Mouse (Mus musculus) limb, embryonic 12.5 days (tissue): ENCODE measurements around the gene Arhgef1. TPM values are rescaled to one million over a fixed set of nuclear protein-coding genes. Genes with fewer than 3 reads are reported as not detected.

ENCODE experiments used
- ATAC-seq: fragments of 200-750 bp; cut with Nextera tagmentation; 2 replicates; pipeline ENCODE4 v1.8.0; 2017; ENCODE audit warnings: low read depth, moderate TSS enrichment; ENCODE audit not compliant: insufficient number of reproducible peaks, insufficient read depth, low FRiP score, low TSS enrichment
- H3K27ac ChIP-seq: fragments of 300-500 bp; sonication (generic); 2 replicates; pipeline ENCODE4 v1.5.1; 2016; ENCODE audit warnings: mild to moderate bottlenecking, moderate library complexity
- H3K27me3 ChIP-seq: fragments of 300-500 bp; sonication (generic); 2 replicates; pipeline ENCODE4 v1.6.1; 2016; ENCODE audit warnings: mild to moderate bottlenecking, moderate library complexity
- H3K36me3 ChIP-seq: fragments of 300-500 bp; sonication (generic); 2 replicates; pipeline ENCODE4 v1.6.1; 2016; ENCODE audit warnings: mild to moderate bottlenecking, moderate library complexity
- H3K4me1 ChIP-seq: fragments of 300-500 bp; sonication (generic); replicated peaks from 2 replicates; pipeline ENCODE4 v1.6.1; 2016
- H3K4me2 ChIP-seq: fragments of 300-500 bp; sonication (generic); 2 replicates; pipeline ENCODE4 v1.6.1; 2016; ENCODE audit warnings: mild to moderate bottlenecking, moderate library complexity
- H3K4me3 ChIP-seq: fragments of 300-500 bp; sonication (generic); replicated peaks from 2 replicates; pipeline ENCODE4 v1.5.1; 2016; ENCODE audit warnings: mild to moderate bottlenecking
- H3K9ac ChIP-seq: fragments of 300-500 bp; sonication (generic); replicated peaks from 2 replicates; pipeline ENCODE4 v1.6.1; 2016; ENCODE audit warnings: mild to moderate bottlenecking, moderate library complexity
- H3K9me3 ChIP-seq: fragments of 300-500 bp; sonication (generic); 2 replicates; pipeline ENCODE4 v1.6.1; 2016; ENCODE audit warnings: mild to moderate bottlenecking, moderate library complexity
- WGBS: fragments of 180-500 bp; shearing (Covaris S2); methylation state at CpG from one replicate; pipeline ENCODE4 v1.1.7; 2016; 5-methylcytosine and 5-hydroxymethylcytosine counted together
- polyA plus RNA-seq: library from polyadenylated mRNA; unstranded; fragments of >200 nt; fragmentation: Nextera tagmentation; extraction: Ambion mirVana; gene quantifications from 2 replicates; pipeline ENCODE4 v1.2.1, GENCODE M21; 2016

The Arhgef1 gene
- polyA plus RNA-seq, 1 experiment from 2014 or later: 126 TPM

GRCm38 (mm10) chr7:24948774-24949173 lies 46.1 kb downstream of the Arhgef1 start:
- ATAC-seq: no peak
- Histone ChIP-seq H3K4me1 (peaks cover 9% of the 10 kb centered on the region), H3K4me2 (no peak overlapping the region), H3K4me3 (no peak overlapping the region), H3K27ac (no peak overlapping the region), H3K9me3 (no peaks in the 10 kb centered on the region), H3K36me3 (no peaks in the 10 kb centered on the region), H3K9ac (no peak overlapping the region), H3K27me3 (peaks cover 100% of the 10 kb centered on the region)
- 2% methylated on average over 29 of the region's 29 CpGs for WGBS

- WGBS: 0% methylated on average over 8 of the region's 8 CpGs
- no peak; the same call in 1 of the 2 replicates for ATAC-seq
- peaks cover 100% of the 10 kb centered on the region for H3K27me3 ChIP-seq
- peaks cover 12% of the 10 kb centered on the region for H3K4me1 ChIP-seq
- H3K27ac ChIP-seq: no peak overlapping the region
- H3K4me2 ChIP-seq: no peak overlapping the region
- no peaks in the 10 kb centered on the region for H3K36me3 ChIP-seq
- no peak overlapping the region for H3K4me3 ChIP-seq
- H3K9me3 ChIP-seq: no peaks in the 10 kb centered on the region
- no peak overlapping the region for H3K9ac ChIP-seq
Observed at GRCm38 (mm10) chr7:24949958-24950623, 47.4 kb downstream of the Arhgef1 start.

GRCm38 (mm10) chr7:24953966-24954365 lies 51.3 kb downstream of the Arhgef1 start:
- Histone ChIP-seq H3K9ac (peak overlapping the region; percentile 55), H3K9me3 (0 out of 2 replicates have a peak, but pooled peaks cover 4% of the 10 kb centered on the region)
- no peak for ATAC-seq

GRCm38 (mm10) chr7:24954450-24954849 lies 51.7 kb downstream of the Arhgef1 start:
- peak overlapping the region; percentile 74 for H3K4me2 ChIP-seq
- H3K27ac ChIP-seq: no peak overlapping the region
- peak overlapping the region; percentile 45 for H3K4me3 ChIP-seq
- no peak for ATAC-seq
- 0 out of 2 replicates have a peak, but pooled peaks cover 4% of the 10 kb centered on the region for H3K9me3 ChIP-seq
- peaks cover 80% of the 10 kb centered on the region for H3K27me3 ChIP-seq
- H3K36me3 ChIP-seq: no peaks in the 10 kb centered on the region
- H3K9ac ChIP-seq: peak overlapping the region; percentile 55
- 2% methylated on average over 30 of the region's 30 CpGs for WGBS
- peaks cover 15% of the 10 kb centered on the region for H3K4me1 ChIP-seq

More at GRCm38 (mm10) chr7:24953966-24954365, 51.3 kb downstream of the Arhgef1 start:
- peaks cover 85% of the 10 kb centered on the region for H3K27me3 ChIP-seq
- H3K27ac ChIP-seq: no peak overlapping the region
- H3K4me1 ChIP-seq: peaks cover 15% of the 10 kb centered on the region
- H3K4me3 ChIP-seq: peak overlapping the region; percentile 45
- WGBS: 2% methylated on average over 22 of the region's 24 CpGs
- H3K36me3 ChIP-seq: no peaks in the 10 kb centered on the region
- H3K4me2 ChIP-seq: peak overlapping the region; percentile 74

GRCm38 (mm10) chr7:24955226-24955625 lies 52.5 kb downstream of the Arhgef1 start:
- H3K36me3 ChIP-seq: no peaks in the 10 kb centered on the region
- WGBS: 2% methylated on average over 32 of the region's 33 CpGs
- peaks cover 73% of the 10 kb centered on the region for H3K27me3 ChIP-seq
- H3K9me3 ChIP-seq: 0 out of 2 replicates have a peak, but pooled peaks cover 4% of the 10 kb centered on the region
- no peak for ATAC-seq
- no peak overlapping the region for H3K27ac ChIP-seq
- H3K4me2 ChIP-seq: peak overlapping the region; percentile 74
- peak overlapping the region; percentile 55 for H3K9ac ChIP-seq
- H3K4me1 ChIP-seq: peaks cover 15% of the 10 kb centered on the region
- peak overlapping the region; percentile 45 for H3K4me3 ChIP-seq

- Histone ChIP-seq H3K4me1 (no peaks in the 10 kb centered on the region), H3K4me3 (no peak overlapping the region), H3K36me3 (no peaks in the 10 kb centered on the region), H3K27ac (no peak overlapping the region), H3K9ac (no peak overlapping the region), H3K9me3 (0 out of 2 replicates have a peak, but pooled peaks cover 2% of the 10 kb centered on the region), H3K27me3 (no peaks in the 10 kb centered on the region), H3K4me2 (no peak overlapping the region)
- WGBS: 79% methylated on average over 2 of the region's 2 CpGs
- ATAC-seq: no peak
Observed at GRCm38 (mm10) chr7:24964288-24964687, 61.6 kb downstream of the Arhgef1 start.

- Histone ChIP-seq H3K4me3 (no peak overlapping the region), H3K9me3 (0 out of 2 replicates have a peak, but pooled peaks cover 2% of the 10 kb centered on the region), H3K9ac (no peak overlapping the region), H3K36me3 (0 out of 2 replicates have a peak, but pooled peaks cover 5% of the 10 kb centered on the region), H3K27ac (no peak overlapping the region), H3K4me2 (no peak overlapping the region), H3K4me1 (no peaks in the 10 kb centered on the region), H3K27me3 (no peaks in the 10 kb centered on the region)
- ATAC-seq: no peak
- 9% methylated on average over 5 of the region's 5 CpGs for WGBS
Observed at GRCm38 (mm10) chr7:24964897-24965535, 62.3 kb downstream of the Arhgef1 start.

GRCm38 (mm10) chr7:24967966-24968365 lies 65.3 kb downstream of the Arhgef1 start:
- H3K9me3 ChIP-seq: no peaks in the 10 kb centered on the region
- no peak for ATAC-seq
- H3K4me3 ChIP-seq: no peak overlapping the region
- no peak overlapping the region for H3K4me2 ChIP-seq
- 0 out of 2 replicates have a peak, but pooled peaks cover 5% of the 10 kb centered on the region for H3K36me3 ChIP-seq
- H3K27ac ChIP-seq: no peak overlapping the region
- WGBS: 86% methylated on average over 8 of the region's 8 CpGs
- H3K27me3 ChIP-seq: no peaks in the 10 kb centered on the region
- no peak overlapping the region for H3K9ac ChIP-seq
- peaks cover 10% of the 10 kb centered on the region for H3K4me1 ChIP-seq

- 74% methylated on average over 6 of the region's 6 CpGs for WGBS
- Histone ChIP-seq H3K4me2 (no peak overlapping the region), H3K4me3 (no peak overlapping the region), H3K9ac (no peak overlapping the region), H3K36me3 (0 out of 2 replicates have a peak, but pooled peaks cover 5% of the 10 kb centered on the region), H3K9me3 (no peaks in the 10 kb centered on the region), H3K27me3 (no peaks in the 10 kb centered on the region), H3K4me1 (peaks cover 10% of the 10 kb centered on the region), H3K27ac (no peak overlapping the region)
- ATAC-seq: no peak
Observed at GRCm38 (mm10) chr7:24968463-24968862, 65.8 kb downstream of the Arhgef1 start.

GRCm38 (mm10) chr7:24969805-24970204 lies 67.1 kb downstream of the Arhgef1 start:
- Histone ChIP-seq H3K27me3 (no peaks in the 10 kb centered on the region), H3K4me1 (peaks cover 10% of the 10 kb centered on the region), H3K4me3 (no peak overlapping the region), H3K9me3 (no peaks in the 10 kb centered on the region), H3K36me3 (0 out of 2 replicates have a peak, but pooled peaks cover 5% of the 10 kb centered on the region), H3K27ac (no peak overlapping the region), H3K9ac (no peak overlapping the region), H3K4me2 (no peak overlapping the region)
- WGBS: 69% methylated on average over 11 of the region's 12 CpGs
- ATAC-seq: no peak

- H3K4me1 ChIP-seq: peaks cover 10% of the 10 kb centered on the region
- WGBS: 95% methylated on average over 3 of the region's 3 CpGs
- no peak overlapping the region for H3K4me2 ChIP-seq
- no peak for ATAC-seq
- H3K27ac ChIP-seq: no peak overlapping the region
- 0 out of 2 replicates have a peak, but pooled peaks cover 5% of the 10 kb centered on the region for H3K36me3 ChIP-seq
- no peak overlapping the region for H3K4me3 ChIP-seq
- H3K9ac ChIP-seq: no peak overlapping the region
- no peaks in the 10 kb centered on the region for H3K9me3 ChIP-seq
- no peaks in the 10 kb centered on the region for H3K27me3 ChIP-seq
Observed at GRCm38 (mm10) chr7:24970341-24970740, 67.6 kb downstream of the Arhgef1 start.
